Mouse (Mus musculus) retina, postnatal 7 days (tissue): ENCODE measurements around the gene Tapbp.
"Not testable (repeated sequence)": the region's sequence is repeated elsewhere in the genome, so short reads cannot be mapped to it uniquely, and the experiment has no call there.

Experiments used
- DNase-seq: peaks from one replicate; pipeline ENCODE4 v3.0.0-alpha.2; 2012; ENCODE audit warnings: low read depth, low spot score

The Tapbp gene

DNA sequence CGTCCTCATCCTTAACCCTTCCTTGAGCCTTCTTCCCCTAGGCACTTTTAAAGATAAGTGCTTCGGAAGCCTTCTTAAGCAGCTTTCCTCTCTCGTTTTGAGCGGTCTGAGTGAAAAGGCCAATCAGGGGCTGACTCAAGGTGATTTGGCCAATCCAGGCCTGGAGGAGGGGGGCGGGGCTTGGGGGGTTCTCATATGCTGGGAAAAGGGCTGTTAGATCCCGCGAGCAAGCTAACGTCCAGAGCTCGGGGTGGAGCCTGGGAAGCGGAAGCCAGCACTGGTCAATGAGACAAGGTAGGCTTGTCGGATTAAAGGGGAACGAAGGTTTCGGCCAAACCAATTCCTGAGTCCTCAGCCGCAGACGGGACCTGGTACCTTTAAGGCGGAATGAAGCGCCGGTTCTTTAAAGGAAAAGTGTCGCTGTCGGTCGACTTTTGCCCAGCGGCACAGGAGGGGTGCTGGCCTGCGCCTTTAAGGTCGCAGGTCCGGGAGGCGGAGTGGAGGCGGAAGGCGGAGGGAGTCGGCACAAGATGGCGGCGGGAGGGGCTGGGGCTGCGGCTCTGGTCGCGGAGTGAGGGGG lies at the start of gene Tapbp, which contains the start of gene Zbtb22:
Gene Tapbp, plus strand, starts transcription at position 229 of the 580 bp plus-strand sequence.
Gene Zbtb22, plus strand, starts transcription at position 234 of the 580 bp plus-strand sequence.
- peak; percentile 98 for DNase-seq

DNA sequence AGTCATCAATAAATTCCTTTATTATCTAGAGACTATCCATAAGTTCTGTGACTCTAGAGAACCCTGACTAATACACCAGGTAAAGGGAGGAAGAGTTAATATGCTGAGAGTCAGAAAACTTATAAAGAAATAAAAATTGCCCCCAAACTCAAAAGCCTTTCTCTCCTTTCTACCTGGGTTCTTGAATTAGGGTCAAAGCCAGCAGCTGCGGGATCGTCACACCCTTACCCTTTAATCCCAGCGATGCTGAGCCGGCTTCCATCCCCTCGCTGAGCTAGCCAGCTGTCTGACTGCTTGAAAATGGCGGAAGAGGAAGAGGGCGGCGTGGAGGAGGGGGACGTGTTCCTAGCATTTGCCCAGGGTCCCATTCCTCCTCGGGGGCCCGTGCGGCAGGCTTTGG lies 42.2 kb upstream of the Tapbp start, which contains the start of gene Gm7029:
Gene Gm7029, plus strand, starts transcription at position 301 of the 400 bp plus-strand sequence.
- not testable (repeated sequence) for DNase-seq

DNA sequence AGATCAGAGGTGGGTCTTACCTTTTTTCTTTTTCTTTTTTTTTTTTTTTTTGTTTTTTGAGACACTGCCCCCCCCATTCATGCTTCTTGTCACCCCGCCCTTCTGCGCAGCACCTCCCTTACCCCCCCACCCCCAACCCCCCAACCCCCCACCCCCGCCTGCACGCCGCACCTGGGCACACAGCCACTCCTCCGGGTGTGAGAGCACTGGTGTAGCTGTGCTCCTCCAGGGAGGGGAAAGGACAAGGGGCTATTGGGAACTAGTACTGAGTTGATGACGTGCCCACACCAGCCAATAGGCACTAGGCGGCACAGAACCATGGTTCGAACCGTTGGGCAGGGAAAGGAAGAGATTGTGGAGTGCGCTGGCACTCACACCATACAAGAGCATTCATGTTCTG lies 41.3 kb upstream of the Tapbp start:
- no peak for DNase-seq

DNA sequence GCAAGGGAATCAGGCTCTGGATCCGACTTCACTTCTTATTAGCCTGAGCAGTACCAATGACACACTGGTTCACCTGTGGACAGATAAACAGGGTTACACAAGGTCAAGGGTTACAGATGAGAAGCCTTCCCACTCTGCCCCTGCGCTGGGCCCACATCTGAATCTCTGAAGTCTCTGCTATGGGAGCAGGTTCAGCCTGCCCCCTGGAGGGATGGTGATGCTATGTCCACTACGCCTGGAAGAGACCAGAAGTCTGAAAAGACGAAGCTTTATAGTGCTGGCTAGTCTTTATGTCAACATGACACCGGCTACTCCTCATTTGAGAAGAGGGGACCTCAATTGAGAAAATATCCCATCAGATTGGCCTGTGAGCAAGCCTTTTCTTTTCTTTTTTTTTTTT lies 39.9 kb upstream of the Tapbp start:
- DNase-seq: not testable (repeated sequence)

DNA sequence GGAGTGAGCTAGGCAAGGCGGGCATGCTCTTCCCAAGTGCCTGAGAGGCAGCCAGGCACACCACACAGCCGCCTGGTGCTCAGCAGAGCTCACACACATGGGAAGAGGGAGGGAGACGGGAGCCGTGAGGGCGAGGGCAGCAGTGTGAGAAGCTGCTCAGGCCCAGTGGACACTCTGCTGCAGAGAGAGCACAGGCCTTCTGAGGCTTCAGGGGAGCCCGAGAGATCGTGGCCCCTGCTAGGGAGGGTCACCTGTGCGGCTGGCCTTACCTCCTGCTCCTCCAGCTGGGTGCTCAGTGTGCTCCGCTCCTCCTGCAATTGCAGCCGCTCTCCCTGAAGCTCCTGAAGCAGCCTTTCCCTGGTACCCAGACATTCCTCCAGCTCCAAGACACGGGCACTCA lies 31.4 kb upstream of the Tapbp start:
- DNase-seq: not testable (repeated sequence)

DNA sequence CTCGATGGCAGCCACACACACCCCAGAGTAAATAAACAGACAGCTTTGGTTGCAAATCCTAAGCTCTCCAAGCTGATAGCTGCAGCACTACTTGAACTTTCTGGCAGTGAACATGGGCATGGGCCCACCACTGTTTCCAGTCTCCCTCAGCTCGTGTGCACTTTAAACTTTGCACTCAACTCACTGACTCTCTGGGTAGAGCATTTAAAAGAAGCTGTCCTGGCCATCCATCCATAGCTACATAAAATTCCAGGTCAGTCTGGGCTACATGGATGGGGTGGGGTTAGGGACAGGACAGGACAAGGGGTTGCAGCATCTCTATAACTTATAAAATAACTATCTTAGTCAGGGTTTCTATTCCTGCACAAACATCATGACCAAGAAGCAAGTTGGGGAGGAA lies 27.9 kb upstream of the Tapbp start:
- DNase-seq: not testable (repeated sequence)

DNA sequence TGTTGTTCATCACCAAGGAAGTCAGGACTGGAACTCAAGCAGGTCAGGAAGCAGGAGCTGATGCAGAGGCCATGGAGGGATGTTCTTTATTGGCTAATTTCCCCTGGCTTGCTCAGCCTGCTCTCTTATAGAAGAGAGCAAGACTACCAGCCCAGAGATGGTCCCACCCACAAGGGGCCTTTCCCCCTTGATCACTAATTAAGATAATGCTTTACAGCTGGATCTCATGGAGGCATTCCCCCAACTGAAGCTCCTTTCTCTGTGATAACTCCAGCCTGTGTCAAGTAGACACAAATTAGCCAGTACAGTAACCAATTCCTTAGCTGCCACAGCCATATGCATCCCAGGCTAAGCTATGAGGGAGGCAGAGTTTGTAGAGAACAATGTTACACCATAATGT lies 27.5 kb upstream of the Tapbp start:
- not testable (repeated sequence) for DNase-seq

DNA sequence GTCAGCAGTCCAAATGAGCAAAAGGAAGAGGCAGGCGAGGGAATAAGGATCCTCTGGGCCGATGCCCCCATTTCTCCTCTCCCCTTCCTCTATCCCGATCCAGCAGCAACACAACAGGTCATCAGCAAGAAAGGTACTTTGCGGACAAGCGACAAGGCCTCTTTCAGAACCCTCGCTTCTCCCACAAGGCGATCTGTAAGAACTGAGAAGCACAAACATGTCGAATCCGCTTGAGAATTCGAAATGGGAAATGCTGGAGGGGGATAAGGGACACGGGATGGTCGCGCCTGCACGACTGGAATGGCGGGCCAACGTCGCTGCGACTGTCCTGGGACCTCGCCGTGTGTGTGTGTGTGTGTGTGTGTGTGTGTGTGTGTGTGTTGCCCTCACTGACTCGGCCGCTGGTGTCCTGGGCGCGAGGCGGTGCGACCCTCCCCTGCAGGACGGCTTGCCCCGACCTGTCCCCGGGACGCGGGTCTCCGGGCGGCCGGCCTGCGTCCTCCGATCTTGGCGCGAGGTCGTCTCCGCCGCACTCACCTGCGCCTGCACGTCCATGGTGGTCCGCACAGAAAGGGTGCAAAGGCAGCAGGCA lies 25.7 kb upstream of the Tapbp start:
- DNase-seq: not testable (repeated sequence)

DNA sequence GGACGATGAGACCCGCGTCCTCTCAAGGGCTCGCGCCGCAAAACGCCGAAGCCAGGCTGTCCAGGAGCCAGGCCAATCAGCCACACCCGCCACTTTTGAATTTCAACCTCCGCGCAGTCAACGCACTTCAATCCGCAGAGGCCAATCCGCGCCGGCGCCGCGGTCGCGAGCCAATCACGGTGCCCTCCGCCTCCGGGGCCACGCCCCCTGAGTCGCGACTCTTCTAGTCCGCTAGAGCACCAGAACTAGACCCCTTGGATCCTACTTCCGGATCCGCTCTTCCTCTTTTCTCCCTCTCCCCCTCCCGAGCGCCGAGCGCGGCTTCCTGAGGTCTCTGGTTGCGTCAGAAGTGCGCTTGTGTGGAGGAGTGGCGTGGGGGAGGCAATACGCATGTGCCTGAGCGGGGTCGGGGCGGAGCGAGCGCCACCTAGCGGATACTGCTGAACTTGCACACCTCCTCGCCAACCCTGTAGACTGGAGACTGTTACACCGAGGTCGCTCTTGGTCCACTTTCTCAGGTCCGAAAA lies 25.1 kb upstream of the Tapbp start, which contains the start of gene Kifc1:
Gene Kifc1, minus strand, starts transcription at position 129 of the 527 bp plus-strand sequence.
- DNase-seq: peak; percentile 99

DNA sequence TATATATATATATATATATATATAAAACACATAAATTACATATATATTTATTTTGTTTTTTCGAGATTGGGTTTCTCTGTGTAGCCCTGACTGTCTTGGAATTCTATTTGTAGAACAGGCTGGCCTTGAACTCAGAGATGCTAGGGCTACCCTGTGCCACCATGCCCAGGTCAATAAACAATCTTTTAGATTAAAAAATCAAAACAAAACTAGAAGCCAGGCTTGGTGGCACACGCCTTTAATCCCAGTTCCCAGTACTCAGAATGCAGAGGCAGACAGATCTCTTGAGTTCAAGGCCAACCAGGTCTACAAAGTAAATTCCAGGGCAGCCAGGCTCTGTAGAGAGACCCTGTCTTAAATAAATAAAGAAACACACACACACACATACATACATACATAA lies 24.3 kb upstream of the Tapbp start:
- no peak for DNase-seq

DNA sequence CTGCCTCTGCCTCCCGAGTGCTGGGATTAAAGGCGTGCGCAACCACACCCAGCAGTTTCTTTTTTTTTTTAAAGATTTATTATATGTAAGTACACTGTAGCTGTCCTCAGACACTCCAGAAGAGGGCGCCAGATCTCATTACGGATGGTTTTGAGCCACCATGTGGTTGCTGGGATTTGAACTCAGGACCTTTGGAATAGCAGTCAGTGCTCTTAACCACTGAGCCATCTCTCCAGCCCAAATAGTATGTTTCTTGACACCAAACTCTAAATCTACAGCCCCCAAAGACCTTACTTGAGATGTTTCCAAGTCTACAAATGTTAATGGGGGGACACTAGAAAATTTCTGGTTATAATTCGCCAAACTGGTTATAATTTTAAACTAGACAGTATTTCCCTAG lies 23.8 kb upstream of the Tapbp start:
- DNase-seq: not testable (repeated sequence)

DNA sequence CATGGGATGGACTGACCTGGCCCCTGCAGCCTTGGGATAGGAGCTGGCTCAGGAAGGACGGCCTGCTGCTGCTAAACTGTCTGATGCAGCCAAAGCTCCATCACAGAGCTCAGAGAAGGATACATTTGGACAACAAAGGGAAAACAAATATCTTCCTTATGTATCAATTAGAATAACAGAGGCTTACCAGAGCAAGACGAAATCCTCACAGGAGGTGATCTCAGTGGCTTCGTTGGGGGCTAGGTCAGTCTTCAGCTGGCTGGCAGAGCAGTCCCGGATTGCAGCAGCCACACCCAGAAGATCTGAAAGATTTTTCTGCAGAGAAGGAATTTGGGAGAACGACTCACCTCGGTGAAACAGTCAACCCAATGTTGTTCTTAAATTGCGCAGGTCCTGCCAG lies 23.3 kb upstream of the Tapbp start:
- no peak for DNase-seq

DNA sequence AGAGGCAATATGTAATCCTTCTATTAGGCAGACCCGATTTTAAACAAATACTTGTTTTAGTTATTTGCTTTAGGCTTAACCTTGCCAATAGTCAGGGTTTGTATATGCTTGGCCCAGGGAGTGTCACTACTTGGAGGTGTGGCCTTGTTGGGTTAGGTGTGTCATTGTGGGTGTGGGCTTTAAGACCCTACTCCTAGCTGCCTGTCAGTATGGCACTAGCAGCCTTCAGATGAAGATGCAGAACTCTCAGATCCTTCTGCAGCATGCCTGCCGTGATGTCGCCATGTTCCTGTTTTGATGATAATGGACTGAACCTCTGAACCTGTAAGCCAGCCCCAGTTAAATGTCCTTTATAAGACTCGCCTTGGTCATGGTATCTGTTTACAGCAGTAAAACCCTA lies 22.7 kb upstream of the Tapbp start:
- DNase-seq: not testable (repeated sequence)

DNA sequence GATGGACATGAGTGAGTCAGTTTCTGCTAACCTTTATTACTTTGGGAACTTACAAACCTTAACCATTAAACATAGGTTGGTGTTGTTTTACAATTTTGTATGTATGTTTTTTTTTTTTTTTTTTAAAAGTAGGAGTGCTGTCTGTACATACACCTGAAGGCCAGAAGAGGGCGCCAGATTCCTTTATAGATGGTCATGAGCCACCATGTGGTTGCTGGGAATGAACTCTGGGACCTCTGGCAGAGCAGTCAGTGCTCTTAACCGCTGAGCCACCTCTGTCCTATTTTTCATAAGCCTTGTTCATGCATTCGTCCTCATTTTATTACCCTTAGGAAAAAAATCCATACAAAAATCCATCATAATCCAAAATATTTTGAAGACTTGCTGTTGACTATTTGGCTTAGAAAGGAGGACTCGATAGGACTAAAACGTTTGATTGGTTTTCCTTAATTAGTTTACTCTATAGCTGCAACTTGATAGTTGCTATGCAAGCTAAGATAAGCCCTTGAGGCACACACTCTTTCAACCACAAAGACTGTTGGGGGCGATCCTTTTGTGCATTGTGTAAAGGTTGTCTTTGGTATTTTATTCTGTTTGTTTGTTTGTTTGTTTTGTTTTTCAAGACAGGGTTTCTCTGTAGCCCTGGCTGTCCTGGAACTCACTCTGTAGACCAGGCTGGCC lies 18.4 kb upstream of the Tapbp start:
- peak; percentile 67 for DNase-seq

DNA sequence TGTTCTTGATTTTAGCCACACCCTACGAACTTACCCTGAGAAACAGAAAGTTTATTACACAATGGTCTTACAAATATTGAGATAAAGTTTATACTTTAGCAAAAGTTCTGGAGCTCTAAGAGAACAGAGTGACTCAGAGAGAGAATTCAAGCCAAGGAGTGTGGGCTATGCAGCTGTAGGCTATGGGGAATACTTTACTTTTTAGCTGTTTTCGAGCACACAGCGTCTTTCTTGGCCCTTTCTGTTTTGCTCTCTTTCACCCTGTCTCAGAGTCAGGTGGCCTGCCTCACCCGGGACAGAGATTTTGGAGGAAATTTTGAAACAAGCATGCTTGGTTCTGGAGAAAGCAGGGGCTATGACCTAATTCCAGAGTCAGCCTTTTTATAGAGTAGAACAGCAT lies 17.5 kb upstream of the Tapbp start:
- DNase-seq: not testable (repeated sequence)

DNA sequence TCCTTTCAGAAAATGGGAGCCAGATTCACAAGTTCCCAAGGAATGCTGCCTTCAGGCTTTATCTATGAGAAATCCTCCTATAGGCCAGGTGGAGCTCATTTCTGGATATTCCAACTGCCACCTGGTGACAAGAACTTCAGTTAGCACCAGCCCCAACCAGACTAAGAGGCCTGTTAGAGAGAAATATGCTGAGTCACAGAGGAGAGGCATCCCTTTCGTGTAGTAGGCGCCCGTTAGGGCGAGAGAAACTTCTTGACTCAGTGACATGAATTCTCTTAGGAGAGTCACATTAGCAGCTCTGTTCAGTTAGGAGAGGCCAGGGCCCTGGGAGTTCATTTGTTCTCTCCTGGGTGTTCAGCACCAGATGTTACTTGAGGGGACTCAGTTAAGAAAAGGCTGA lies 16.1 kb upstream of the Tapbp start:
- DNase-seq: no peak

DNA sequence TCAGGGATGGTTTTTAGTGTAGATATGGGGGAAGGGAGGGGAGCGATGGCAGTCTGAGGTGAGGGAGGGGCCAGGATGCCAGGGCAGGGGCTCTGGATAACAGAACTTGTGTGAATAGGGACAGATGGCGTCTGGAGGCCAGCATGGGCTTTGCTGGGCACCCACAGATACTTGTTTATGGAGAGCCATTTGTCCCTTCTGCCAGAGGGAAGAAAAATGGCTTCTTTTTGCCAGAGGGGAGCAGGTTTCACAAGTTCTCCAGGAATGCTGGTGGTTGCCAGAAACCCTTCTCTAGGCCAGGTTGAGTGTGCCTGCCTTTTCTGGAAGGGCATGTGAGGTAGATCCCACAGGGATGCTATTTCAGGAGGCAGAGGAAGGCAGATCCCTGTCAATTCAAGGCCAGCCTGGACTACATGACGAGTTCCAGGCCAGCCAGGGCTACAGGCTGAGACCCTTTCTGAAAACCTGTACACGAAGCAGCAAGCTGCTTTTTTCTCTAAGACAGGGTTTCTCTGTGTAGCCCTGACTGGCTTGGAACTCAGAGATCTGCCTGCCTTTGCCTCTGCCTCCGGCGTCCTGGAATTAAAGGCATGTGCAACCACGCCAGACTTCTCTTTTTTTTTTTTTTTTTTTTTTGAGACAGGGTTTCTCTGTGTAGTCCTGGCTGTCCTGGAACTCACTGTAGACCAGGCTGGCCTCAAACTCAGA lies 15.3 kb upstream of the Tapbp start:
- no peak for DNase-seq

DNA sequence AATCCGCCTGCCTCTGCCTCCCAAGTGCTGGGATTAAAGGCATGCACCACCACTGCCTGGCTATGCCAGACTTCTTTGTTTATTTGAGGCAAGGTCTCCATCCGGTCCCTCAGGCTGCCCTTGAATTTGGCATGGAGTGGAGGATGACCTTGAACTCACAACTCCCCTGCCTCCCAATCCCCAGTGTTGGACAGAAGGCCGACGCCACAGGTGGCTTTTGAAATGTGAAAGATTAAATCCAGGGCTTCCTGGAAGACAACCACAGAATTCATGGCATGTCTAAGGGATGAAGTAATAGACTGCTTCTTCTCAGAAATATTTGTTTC lies 14.7 kb upstream of the Tapbp start:
- no peak for DNase-seq

DNA sequence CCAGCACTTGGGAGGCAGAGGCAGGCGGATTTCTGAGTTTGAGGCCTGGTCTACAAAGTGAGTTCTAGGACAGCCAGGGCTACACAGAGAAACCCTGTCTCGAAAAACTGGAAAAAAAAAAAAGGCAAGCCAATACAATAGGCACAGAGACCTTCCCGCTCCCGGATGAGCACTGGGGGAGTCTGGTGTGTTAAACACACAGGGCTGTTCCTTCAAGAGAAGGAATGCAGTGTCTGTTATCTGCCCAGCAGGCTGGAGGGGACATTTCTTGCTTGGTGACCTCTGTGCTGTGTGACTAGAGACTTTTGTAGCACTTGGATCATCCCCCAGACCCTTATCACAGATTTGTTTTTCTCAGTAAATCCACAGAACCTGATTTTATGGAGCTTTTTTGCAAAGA lies 14.0 kb upstream of the Tapbp start:
- no peak for DNase-seq

DNA sequence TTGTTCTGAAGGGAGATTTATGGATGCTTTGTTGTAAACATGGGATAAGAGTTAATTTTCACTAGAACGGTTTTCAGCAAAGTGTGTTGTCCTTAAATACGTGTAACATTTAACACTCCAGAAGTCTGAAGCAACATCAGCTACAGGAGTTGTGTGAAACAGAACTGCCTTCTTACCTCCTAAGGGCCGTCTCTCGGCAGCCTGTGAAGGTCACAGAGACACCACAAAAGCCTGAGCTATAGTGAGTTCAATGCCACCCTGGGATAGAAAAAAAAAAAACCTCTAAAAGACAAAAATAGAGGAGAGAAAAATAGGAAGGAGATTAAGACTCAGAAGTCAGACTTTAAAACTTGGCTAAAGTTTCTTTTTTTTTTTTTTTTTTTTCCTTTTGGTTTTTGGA lies 13.6 kb upstream of the Tapbp start:
- DNase-seq: no peak

DNA sequence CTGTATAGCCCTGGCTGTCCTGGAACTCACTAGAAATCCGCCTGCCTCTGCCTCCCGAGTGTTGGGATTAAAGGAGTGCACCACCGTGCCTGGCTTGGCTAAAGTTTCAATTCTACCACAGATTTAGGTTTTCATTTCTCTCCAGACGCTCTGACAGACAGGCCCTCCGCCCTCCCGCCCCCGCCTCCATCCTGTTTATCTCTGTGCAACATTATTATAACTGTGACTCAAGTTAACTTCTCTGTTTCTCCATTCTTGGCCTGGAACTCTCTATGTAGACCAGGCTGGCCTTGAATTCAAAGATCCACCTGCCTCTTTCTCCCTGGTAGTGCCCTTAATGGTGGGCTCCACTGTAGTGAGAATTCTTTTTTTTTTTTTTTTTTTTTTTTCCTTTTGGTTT lies 13.2 kb upstream of the Tapbp start:
- DNase-seq: no peak
